Mouse (Mus musculus): ENCODE results near the gene Col4a3bp.

GRCm38 (mm10) chr13:96571016-96571361 is 28.6 kb downstream of the Col4a3bp start:
- TF ChIP-seq POLR2A (IDR thresholded peaks at IDR 0.05; ENCODE audit: control insufficient read depth, extremely low read depth, insufficient read depth, low read length, poor library complexity) (no peak), CTCF (IDR thresholded peaks at IDR 0.05; ENCODE audit: borderline replicate concordance, control insufficient read depth, extremely low read depth, insufficient read depth, low read length, poor library complexity) (no peak)
